Mouse (Mus musculus) olfactory bulb, adult 2 months (tissue): ENCODE data around the gene Slain2.
"Not testable (repeated sequence)": the region's sequence is repeated elsewhere in the genome, so short reads cannot be mapped to it uniquely, and the experiment has no call there.

Source experiments
- CTCF ChIP-seq: fragments of 200-500 bp; IDR thresholded peaks from 2 replicates; pipeline ENCODE4 v1.5.1; 2012; ENCODE audit warnings: low read depth, mild to moderate bottlenecking, low read length, moderate library complexity; ENCODE audit not compliant: insufficient read depth
- POLR2A ChIP-seq: fragments of 200-500 bp; IDR thresholded peaks from 2 replicates; pipeline ENCODE4 v1.6.1; 2012; ENCODE audit warnings: mild to moderate bottlenecking, low read depth, low read length, moderate library complexity; ENCODE audit not compliant: insufficient read depth

- not testable (repeated sequence) for TF ChIP-seq POLR2A, CTCF
These were observed 94.1 kb downstream of the Slain2 start for GRCm38 (mm10) chr5:73008230-73008629.
